Mouse (Mus musculus): ENCODE data around the gene Retreg1.

DNA sequence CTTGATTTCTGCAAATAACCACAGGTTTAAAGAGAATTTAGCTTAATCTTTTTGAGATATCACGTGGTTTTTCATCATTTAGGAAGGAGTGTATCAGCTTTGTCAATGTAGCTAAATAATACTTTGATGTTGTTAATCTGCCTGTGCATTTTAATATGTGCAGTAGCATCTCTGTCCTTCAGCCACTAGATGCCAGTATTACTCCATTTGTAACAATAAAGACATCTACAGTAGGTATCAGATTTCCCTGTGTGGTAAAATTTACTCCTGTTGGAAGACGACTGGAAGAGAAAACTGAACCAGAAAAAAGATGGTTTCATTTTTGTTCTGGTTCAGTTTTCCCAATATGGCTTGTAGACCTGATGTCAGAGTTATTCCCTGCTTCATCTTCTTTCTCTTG is 152.5 kb downstream of the Retreg1 start:
- TF ChIP-seq CTCF (IDR thresholded peaks at IDR 0.05; ENCODE audit: low read depth) (peak; percentile 26; the same call in 1 of the 2 replicates), EP300 (IDR thresholded peaks at IDR 0.05; ENCODE audit: low read depth) (no peak)

All from liver, embryonic 14.5 days (tissue).